Mouse (Mus musculus): ENCODE measurements around the gene Ddhd1.

Gene Ddhd1

DNA sequence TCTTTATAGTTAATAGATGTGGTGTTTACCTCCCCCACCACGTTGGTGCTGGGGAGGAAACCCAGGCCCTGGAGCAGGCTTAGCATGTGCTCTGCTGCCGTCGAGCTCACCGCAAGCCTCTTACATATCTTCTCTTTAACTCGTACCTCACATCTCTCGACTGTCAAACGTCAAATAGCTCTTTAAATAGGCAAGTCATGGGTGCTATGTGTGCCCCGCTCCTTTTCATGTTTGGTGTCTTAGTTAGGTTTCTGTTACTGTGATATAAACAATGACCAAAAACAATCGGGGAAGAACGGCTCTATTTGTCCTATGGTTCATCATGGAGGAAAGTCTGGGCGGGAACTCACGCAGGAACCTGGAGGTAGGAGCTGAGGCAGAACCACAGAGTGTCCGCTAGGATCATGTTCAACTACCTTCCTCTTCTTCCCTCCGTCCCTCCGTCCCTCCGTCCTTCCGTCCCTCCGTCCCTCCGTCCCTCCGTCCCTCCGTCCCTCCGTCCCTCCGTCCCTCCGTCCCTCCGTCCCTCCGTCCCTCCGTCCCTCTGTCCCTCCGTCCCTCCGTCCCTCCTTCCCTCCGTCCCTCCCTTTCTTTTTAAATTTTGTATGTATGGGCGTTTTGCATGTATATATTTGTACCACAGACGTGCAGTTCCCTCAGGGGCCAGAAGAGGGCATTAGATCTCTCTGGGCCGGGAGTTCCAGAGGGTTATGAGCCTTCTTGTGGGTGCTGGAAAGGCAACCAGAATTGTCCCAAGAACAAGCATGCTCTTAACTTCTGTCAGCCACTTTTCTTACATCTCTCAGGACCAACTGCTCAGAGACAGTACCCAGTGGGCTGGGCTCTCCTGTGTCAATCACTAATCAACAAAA, 91.6 kb downstream of the Ddhd1 start:
- peak; percentile 69 for DNase-seq

DNA sequence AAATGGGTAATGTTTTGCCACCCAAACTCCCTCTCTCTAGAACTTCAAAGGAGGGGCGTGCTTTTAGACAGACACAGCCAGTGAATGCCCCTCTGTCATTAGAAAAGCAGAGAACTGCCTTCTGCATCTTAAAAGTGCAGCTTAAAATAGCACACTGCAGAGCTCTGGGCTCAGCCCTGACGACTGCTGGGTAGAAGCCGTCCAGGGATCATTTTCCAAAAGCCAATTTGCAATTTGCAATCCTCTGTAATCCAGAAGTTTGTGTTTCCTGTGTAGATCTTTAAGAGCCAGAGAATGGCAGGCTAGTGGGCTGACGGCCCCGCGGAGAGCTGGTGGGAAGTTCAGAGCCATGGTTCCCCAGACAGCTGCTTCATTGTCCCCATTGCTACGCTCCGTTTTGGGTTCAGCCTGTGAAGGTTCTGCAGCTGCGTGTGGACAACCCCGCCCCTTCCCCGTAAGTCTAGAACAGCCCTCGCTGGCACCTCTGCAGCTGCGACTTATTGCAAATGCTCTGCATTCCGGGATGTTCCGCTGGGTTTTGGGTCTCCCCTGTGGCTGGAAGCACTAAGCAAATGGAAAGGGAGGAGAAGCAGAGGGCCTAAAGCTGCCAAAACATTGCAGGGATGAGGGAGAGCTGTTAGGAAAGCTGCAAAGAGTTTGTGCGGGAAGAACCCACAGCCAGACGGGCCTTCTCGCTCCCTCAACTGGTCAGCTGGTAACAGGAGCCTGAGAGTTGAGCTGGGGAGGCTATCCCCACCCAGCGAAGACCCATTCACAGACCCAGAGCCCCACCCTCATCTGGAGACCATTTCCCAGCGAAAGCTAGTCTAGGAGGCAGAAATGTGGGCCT, 92.5 kb downstream of the Ddhd1 start:
- DNase-seq = peak; percentile 32

DNA sequence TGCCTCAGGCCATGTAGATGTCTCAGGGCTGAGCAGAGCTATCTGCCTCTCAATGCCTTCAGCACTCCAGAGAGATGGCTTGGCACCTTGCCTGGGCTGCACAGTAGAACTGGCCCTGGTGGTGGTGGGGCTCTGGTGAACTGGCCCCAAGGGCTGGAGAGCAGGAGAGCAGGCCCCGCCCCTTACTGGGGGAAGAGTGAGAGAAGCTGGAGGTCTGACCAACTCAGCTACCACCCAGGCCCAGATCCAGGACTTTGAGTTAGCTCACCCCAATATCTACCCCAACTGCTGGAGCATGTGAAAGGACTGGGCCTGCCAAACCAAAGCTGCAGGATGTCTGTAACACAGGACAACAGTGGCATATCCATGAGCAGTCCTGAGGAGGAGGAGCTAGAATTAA, 94.4 kb downstream of the Ddhd1 start:
- DNase-seq = no peak

DNA sequence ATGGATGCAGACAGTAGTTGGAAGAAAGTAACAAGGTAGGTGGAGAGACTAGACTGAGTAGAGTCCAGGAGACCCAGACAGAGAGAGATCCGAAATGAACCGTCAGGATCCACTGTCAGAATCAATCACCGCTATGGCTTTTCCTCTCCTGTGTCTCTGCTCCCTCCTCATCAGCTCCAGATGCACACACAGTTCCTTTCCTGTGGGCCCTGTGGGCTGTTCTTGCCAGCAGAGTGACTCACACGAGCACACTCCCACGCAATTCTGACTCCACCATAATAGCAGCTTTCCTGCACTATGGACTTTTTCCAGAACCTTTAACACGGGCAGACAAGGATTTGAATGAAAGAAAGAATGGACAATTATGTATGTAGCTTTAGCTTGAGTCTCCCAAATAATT, 96.3 kb downstream of the Ddhd1 start:
- DNase-seq = no peak

GRCm38 (mm10) chr14:45559018-45559417, 98.9 kb downstream of the Ddhd1 start:
- DNase-seq = no peak

DNA sequence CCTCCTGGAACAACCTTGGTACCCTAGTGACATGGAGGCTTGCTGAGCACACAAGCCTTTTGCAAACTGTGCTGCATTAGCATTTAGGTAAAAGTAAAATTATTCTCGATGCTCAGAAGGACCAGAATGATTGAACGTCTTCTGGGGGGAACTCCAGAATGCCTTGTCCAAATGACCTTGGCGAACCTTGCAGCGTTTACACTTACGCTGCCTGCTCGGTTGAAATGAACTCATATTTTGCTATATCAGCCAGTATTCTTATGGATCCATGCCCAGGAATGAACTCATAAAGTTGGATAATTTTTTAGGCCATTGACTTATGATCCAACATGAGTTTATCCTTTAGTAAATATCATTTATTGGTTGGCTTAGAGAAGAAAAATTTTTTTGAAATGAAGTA, 103.6 kb downstream of the Ddhd1 start:
- DNase-seq = no peak

- no peak for DNase-seq
These were observed 104.1 kb downstream of the Ddhd1 start for GRCm38 (mm10) chr14:45553854-45554253.

- DNase-seq = no peak
These were observed 105.5 kb downstream of the Ddhd1 start for GRCm38 (mm10) chr14:45552431-45552830.

DNA sequence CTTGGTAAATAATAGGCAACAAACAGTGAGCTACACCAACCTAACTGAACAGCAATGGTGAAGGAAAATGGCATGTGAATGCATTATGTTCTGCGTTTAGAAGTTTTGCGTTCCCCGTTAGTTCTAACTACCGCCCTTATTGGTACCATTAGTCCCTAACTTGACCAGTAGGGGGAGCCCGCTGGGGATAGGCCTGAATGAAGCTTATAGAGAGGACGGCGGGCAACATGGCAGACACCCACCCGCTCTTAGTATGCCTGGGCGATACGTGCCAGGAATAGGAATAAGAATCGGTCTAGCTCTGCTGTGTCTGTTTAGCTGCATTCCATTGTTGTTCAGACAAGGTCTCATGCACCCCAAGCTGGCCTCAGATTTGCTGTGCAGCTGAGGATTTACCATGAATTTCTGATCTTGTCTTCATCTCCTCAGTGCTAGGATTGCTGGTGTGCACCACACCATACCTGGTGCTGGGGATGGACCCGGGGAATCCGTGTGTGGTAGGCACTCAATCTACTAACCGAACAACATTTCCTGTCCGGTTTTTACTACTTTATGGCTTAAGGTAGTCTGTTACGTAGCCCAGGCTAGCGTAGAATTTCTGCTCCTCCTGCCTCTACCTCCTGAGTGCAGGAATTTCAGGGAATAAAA, 106.7 kb downstream of the Ddhd1 start:
- DNase-seq = peak; percentile 37

DNA sequence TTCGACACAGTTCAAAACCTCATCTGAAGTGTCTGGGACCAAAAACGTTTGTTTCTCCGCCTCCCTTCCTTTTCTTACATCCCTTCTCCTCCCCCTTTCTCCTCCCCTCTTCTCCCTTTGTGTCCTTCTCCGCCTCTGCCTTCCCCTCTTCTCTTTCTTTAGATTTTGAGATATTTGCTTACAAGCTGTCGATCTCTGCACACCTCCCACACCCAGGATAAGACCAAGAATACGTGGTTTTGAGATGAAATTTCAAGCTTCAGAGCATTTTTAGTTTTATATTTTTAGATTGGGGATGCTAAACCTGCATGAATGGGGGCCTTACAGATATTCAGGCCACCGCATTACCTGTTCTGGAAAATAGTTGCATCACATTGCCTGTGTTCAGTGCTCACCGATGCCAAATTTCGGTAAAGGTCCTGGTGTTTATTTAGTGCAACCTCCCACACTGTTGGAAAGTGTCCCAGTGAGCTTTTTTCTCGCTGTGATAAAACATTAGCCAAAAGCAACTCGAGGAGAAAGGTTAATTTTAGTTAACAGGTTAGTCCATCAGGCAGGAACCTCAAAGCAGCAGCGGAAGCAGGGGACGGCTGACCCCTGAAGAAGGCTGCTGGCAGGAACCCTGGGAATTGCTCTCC, 107.8 kb downstream of the Ddhd1 start:
- DNase-seq = no peak

- DNase-seq = no peak
These were observed 109.8 kb downstream of the Ddhd1 start for GRCm38 (mm10) chr14:45548118-45548517.

DNA sequence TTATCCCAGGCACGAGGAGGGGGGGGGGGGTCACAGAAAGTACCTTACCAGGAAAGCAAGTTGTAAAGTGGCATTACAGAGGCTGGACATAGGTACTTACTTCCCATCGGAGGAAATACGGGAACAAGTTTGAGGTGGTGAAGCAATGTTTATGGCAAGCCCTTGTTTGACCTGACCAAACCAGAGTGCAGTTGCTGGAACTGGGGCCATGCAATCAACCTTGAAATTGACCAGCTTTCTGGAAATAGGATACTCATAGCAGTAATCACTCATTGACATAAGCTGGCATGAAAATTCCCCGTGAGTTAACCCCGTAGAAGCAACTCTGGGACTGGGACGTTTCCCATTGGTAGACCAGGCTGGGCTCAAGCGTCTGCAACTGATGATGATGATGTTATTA, 113.0 kb downstream of the Ddhd1 start:
- DNase-seq = no peak

DNA sequence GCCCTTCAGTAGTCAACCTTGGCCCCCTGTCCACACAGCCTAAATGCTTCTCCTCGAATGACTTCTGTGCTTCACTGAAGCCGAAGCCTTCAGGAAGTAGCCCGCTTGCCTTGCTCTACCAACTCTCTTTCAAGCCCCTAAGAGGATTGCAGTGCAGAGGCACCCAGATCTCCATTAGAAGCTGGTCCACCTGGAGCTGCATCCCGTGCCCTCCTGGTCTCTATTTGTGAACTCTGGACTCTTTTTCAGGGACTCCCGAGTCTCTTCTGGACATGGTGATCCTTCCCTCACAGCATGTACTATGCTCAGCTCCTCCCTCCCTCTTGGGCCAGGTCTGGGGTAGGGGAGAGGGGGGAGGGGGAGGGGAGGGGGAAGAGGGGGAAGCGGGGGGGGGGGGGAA, 113.9 kb downstream of the Ddhd1 start:
- DNase-seq = no peak

DNA sequence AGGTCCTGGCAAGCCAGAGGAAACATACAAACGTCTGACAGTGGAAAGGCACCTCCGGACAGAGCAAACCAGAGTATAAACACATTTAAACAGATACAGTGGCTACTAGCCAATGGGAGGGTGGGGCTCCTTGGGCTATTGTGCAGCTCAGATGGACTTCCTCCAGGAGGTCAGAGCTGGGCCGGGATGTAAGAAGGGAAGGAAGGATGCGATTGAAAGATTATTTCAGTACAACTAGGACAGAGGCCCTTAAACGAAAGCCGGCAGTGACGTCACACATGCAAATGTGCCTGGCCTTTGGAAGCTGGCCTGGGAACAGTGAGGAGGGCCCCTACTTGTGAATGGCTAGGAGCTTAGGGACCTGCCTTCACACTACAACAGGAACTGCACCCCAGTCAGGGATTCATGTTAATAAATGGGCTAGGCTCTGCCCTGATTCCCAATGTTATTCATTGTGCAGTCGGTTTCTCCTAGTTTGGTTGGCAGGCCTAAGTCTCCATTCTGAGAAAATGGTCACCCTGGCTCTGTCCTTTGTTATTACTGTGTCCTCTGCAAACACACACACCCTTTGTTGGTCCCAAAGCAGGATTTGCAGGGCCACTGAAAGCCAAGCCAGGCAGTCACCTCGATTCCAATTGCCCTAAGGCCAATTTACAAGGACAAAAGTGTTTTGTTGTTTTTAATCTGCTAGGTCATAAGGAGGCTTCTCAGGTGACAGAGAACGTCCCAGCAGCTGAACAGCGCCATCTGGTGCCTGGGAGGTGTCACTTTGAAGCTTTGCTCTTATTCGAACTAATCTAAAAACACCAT, 118.1 kb downstream of the Ddhd1 start:
- peak; percentile 37 for DNase-seq

All from thymus, postnatal 14 days (tissue).